In the genomic region with DNA sequence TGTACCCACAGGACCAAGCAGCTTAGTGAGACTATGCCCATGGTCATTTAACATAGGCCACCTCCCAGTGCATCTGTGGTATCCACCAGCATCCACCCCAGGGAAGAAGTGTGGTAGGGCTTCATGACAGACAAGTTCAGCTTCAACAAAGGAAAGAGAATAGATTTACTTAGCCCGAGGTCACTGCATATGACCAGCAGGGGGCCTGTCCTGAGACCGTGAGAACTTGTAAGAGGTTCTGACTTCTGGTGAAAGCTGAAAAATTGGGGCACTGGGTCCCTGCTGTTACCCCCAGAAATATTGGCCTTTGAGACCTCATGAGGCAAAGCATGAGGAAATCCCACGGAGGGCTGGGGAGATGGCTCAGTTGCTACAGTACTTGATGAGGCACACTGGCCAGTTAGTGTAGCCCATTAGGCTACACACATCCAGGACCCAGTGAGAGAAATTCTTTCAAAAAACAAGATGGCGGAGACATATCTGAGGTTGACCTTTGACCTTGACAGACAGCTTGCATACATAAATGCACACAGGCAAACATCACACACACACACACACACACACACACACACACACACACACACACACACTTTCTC, we compare ENCODE assay signal across 8 mouse cellular contexts. TPM values are rescaled to one million over a fixed set of nuclear protein-coding genes. Genes with fewer than 3 reads are reported as not detected.
DNase-seq lines count a peak whose midpoint lies in the region; ATAC-seq and TF ChIP-seq lines count a peak whose summit lies in the region.

No protein-coding gene starts in this region.

- ATAC-seq in liver, postnatal 0 days, result no peak

- no peak overlapping the region for H3K4me2 ChIP-seq in liver, postnatal 0 days (ENCODE audit: low read depth, low read length)

- H3K27me3 ChIP-seq in liver, postnatal 0 days (ENCODE audit: insufficient read depth, low read length), result no peaks in the 10 kb centered on the region

- no peak overlapping the region for H3K4me3 ChIP-seq in layer of hippocampus, adult 2 months
- no peak overlapping the region for H3K4me3 ChIP-seq in liver, postnatal 0 days (ENCODE audit: low read depth, low read length)

- no peak for TF ChIP-seq EP300 in liver, postnatal 0 days (IDR thresholded peaks at IDR 0.05; ENCODE audit: low read depth)

- intact Hi-C loops in gastrocnemius, postnatal 14 days (cut with DNase I; ENCODE audit: low total_unique reads), result loop anchor here (10.0 kb wide), 1 partner anchor 161 kb away; no protein-coding TSS in a partner anchor

- TF ChIP-seq CTCF in layer of hippocampus, adult 2 months (conservative IDR thresholded peaks at IDR 0.05), result peak; percentile 69
- TF ChIP-seq CTCF in liver, postnatal 0 days (IDR thresholded peaks at IDR 0.05; ENCODE audit: low read depth), result peak; percentile 57

- H3K36me3 ChIP-seq in liver, postnatal 0 days (replicated peaks; ENCODE audit: insufficient read depth, low read length), result no peaks in the 10 kb centered on the region

- no peak overlapping the region for H3K9ac ChIP-seq in liver, postnatal 0 days (replicated peaks)

- 69% methylated on average over 4 of the region's 4 CpGs for WGBS in liver, postnatal 0 days (ENCODE audit: insufficient replicate concordance)

- DNase-seq in layer of hippocampus, adult 2 months (ENCODE audit: low spot score in 2 of 2), result no peak
- no peak for DNase-seq in layer of hippocampus, adult 9-10 months (ENCODE audit: low spot score)
- peak; percentile 62 for DNase-seq in ZHBTc4 (ENCODE audit: low read depth, low spot score)
- DNase-seq in gastrocnemius, postnatal 14 days, result peak; percentile 30
- DNase-seq in liver, postnatal 0 days, result peak; percentile 34
- no peak for DNase-seq in cerebellum, adult 11 months
- DNase-seq in right cerebral cortex, adult 18-20 months, result no peak
- DNase-seq in layer of hippocampus, adult 8-10 months (ENCODE audit: low spot score in 2 of 2), result no peak

- H3K4me1 ChIP-seq in liver, postnatal 0 days (ENCODE audit: insufficient read depth), result no peaks in the 10 kb centered on the region

- H3K9me3 ChIP-seq in liver, postnatal 0 days (ENCODE audit: low read length), result no peaks in the 10 kb centered on the region

- H3K27ac ChIP-seq in layer of hippocampus, adult 2 months, result no peak overlapping the region
- no peak overlapping the region for H3K27ac ChIP-seq in liver, postnatal 0 days (ENCODE audit: low read depth)

RNA-seq across cellular contexts. Expression of gene Iyd, which starts 34.0 kb away (rescaled TPM):
- total RNA-seq in layer of hippocampus, adult 2 months (2021), result 1 to 10 TPM; 8.2 to 9.9 TPM
- total RNA-seq in gastrocnemius, postnatal 14 days (2021), result not detected
- polyA plus RNA-seq in liver, postnatal 0 days (2015; fragmentation: Nextera tagmentation; extraction: Ambion mirVana), result 43.4 and 46.5 TPM in 2 replicates
- total RNA-seq in layer of hippocampus, adult 8-10 months (2022), result 1 to 10 TPM; 3.2 to 5.5 (median 4.3) TPM

Comparison
In these comparisons a context has a peak if more than half of its experiments do, and no peak if none do; other contexts are left out.
1. DNase-seq: peak in ZHBTc4 (single experiment), gastrocnemius, postnatal 14 days (single experiment) and liver, postnatal 0 days (single experiment); none in layer of hippocampus, adult 2 months (0 of 2), layer of hippocampus, adult 9-10 months (single experiment), cerebellum, adult 11 months (single experiment), right cerebral cortex, adult 18-20 months (single experiment) and layer of hippocampus, adult 8-10 months (0 of 2).